Mouse (Mus musculus) cerebellum, adult 9-11 months (tissue): Measurements from ENCODE around the gene Fam180a.
"Not testable (repeated sequence)": the region's sequence is repeated elsewhere in the genome, so short reads cannot be mapped to it uniquely, and the experiment has no call there.

Experiments used
- DNase-seq: peaks from one replicate; pipeline ENCODE4 v3.0.0; 2022

Gene Fam180a

GRCm38 (mm10) chr6:35326111-35326515 is at the start of gene Fam180a:
Gene Fam180a, minus strand, starts transcription at chr6:35326141.
- no peak for DNase-seq

- no peak for DNase-seq
These were observed 48.1 kb upstream of the Fam180a start for GRCm38 (mm10) chr6:35374052-35374451.

- DNase-seq: no peak
These were observed 44.4 kb upstream of the Fam180a start for GRCm38 (mm10) chr6:35370356-35370755.

- DNase-seq: not testable (repeated sequence)
These were observed 43.8 kb upstream of the Fam180a start for GRCm38 (mm10) chr6:35369578-35370282.

- no peak for DNase-seq
These were observed 36.7 kb upstream of the Fam180a start for GRCm38 (mm10) chr6:35362596-35362995.

- DNase-seq: no peak
These were observed 29.4 kb upstream of the Fam180a start for GRCm38 (mm10) chr6:35355320-35355719.

GRCm38 (mm10) chr6:35354622-35354998 is 28.7 kb upstream of the Fam180a start:
- DNase-seq: no peak

GRCm38 (mm10) chr6:35353846-35354621 is 28.1 kb upstream of the Fam180a start:
- DNase-seq: no peak

- DNase-seq: no peak
These were observed 27.5 kb upstream of the Fam180a start for GRCm38 (mm10) chr6:35353416-35353815.

- DNase-seq: no peak
These were observed 26.9 kb upstream of the Fam180a start for GRCm38 (mm10) chr6:35352867-35353266.

GRCm38 (mm10) chr6:35351826-35352225 is 25.9 kb upstream of the Fam180a start:
- no peak for DNase-seq

- DNase-seq: no peak
These were observed 23.8 kb upstream of the Fam180a start for GRCm38 (mm10) chr6:35349784-35350183.

GRCm38 (mm10) chr6:35338640-35339039 is 12.7 kb upstream of the Fam180a start:
- no peak for DNase-seq

GRCm38 (mm10) chr6:35337836-35338235 is 11.9 kb upstream of the Fam180a start:
- no peak for DNase-seq

GRCm38 (mm10) chr6:35335452-35335851 is 9.5 kb upstream of the Fam180a start:
- DNase-seq: no peak

- DNase-seq: no peak
These were observed 8.3 kb upstream of the Fam180a start for GRCm38 (mm10) chr6:35334278-35334677.

GRCm38 (mm10) chr6:35333632-35334031 is 7.7 kb upstream of the Fam180a start:
- DNase-seq: no peak

- peak; percentile 12 for DNase-seq
These were observed 4.9 kb upstream of the Fam180a start for GRCm38 (mm10) chr6:35330834-35331233.

GRCm38 (mm10) chr6:35329956-35330355 is 4.0 kb upstream of the Fam180a start:
- DNase-seq: peak; percentile 26

GRCm38 (mm10) chr6:35324306-35324705 is 1.6 kb downstream of the Fam180a start:
- no peak for DNase-seq

GRCm38 (mm10) chr6:35323046-35323445 is 2.9 kb downstream of the Fam180a start:
- no peak for DNase-seq

- no peak for DNase-seq
These were observed 4.8 kb downstream of the Fam180a start for GRCm38 (mm10) chr6:35321105-35321504.

GRCm38 (mm10) chr6:35319850-35320249 is 6.1 kb downstream of the Fam180a start:
- DNase-seq: no peak

- no peak for DNase-seq
These were observed 12.4 kb downstream of the Fam180a start for GRCm38 (mm10) chr6:35313520-35313919.
